Mouse (Mus musculus): Measurements from ENCODE around the gene Tsen54.

- TF ChIP-seq CTCF (IDR thresholded peaks at IDR 0.05) (no peak), EP300 (IDR thresholded peaks at IDR 0.05; ENCODE audit: insufficient read depth, low read depth, low read length) (no peak)
Observed at GRCm38 (mm10) chr11:115844240-115844639, 29.7 kb downstream of the Tsen54 start.

All from heart, adult 2 months (tissue).